Mouse (Mus musculus): ENCODE measurements around the gene Gon7.

Gene Gon7

DNA sequence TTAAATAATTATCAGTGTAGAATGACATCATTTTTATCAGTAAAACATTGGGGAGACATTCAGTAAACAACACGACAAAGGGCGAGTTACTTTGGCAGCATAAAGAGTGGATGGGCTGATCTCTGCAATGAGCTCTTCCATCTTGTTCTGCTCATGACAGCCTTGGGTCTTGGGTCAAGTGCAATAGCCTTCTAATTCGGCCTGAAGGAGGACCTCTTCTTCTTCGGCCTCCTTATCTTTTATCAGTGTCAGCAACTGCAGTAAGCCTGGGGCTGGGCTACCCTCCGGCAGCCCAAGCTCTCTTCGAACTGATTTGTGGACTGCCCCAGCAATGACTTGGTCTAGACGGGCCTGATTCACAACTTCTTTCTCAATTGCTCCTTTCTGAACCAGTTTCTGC is 15.5 kb downstream of the Gon7 start:
- no peak for DNase-seq

DNA sequence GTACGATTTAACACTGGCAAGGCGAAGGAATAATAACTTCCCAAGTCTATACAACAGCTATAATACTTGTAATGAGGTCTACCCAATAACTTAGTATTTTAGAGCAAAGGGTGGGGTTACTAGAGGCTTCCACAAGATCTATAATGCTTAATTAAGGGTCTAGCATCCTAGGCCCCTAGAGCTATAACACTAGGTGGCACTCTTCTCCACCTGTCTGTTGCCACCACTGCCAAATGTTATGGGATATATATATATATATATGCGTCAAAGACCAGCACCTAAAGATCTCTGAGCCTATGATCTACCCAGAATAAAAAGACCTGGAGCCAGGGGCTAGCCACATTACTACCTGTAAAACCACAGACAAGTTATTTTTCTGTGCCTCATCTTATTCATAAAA is 17.3 kb downstream of the Gon7 start:
- no peak for DNase-seq

DNA sequence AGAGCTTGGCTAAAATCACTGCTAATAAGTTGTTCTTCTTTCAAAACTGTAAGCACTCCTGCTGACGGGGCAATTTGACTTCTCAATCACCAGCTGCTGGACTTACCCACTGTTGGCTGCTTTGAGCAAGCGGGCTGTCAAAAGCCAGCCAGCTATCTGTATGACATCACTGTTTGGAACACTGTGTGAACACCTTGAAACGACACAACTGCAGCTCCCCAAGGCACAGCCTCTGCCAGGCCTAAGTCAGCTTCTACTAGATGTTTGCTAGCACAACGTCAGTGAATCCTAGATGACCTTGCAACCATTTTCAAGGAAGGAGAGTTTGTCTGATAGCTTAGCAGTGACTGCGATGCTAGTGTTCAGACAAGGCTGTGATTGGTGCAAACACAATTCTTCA is 18.5 kb downstream of the Gon7 start:
- no peak for DNase-seq

DNA sequence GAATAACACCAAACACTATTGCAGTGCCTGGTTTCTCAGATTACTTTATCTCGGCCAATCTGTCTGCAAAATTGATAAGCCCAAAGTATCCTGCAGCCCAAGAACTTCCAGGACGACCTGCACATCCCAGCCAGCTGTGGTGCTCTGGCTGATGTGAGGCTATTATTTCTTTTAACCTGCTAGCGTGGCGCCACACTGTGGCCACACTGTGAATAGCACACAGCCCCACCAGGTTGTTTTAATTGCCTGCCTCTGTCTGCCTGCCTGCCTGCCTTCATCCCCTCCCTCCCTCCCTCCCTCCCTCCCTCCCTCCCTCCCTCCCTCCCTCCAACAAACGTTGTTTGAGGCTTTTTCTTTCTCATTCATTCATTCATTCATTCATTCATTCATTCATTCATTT is 24.2 kb downstream of the Gon7 start:
- DNase-seq: peak; percentile 76

DNA sequence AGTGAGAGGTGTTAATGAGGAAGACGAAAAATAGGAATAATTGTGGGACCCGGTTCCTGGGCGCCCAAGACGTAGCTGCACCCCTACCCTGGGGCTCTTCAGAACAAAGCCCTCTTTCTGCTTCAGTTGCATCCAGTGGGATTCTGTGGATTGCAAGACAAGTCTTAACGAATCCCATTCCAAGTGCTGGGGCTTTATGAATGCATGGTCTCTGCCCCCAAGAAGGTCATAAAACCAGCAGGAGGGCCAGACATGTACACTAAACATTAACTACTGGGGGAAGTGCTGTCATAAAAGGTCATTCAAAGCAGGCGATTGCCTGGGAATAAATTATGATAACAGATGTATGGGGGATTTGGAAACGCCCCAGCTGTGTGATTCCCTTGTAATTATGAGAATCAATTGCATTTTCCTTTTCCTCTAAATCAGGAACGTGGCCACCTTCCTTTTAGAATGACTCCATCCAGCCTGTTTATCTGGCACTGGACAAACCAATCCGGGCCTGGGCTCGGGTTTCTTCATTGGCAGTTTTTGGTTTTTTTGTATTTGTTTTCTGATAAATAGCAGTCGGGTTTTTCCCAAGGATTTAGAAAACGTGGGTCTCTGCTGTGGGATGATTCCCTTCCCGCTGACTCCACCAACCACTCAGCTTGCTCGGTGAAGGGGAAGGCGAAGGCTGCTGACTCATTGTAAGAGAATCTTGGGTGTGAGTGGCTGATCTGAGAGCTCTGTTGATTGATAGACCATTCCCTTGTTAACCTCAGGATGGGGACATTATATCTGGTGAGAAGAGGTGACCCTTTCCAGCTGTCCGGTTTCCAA is 26.6 kb downstream of the Gon7 start:
- no peak for DNase-seq

DNA sequence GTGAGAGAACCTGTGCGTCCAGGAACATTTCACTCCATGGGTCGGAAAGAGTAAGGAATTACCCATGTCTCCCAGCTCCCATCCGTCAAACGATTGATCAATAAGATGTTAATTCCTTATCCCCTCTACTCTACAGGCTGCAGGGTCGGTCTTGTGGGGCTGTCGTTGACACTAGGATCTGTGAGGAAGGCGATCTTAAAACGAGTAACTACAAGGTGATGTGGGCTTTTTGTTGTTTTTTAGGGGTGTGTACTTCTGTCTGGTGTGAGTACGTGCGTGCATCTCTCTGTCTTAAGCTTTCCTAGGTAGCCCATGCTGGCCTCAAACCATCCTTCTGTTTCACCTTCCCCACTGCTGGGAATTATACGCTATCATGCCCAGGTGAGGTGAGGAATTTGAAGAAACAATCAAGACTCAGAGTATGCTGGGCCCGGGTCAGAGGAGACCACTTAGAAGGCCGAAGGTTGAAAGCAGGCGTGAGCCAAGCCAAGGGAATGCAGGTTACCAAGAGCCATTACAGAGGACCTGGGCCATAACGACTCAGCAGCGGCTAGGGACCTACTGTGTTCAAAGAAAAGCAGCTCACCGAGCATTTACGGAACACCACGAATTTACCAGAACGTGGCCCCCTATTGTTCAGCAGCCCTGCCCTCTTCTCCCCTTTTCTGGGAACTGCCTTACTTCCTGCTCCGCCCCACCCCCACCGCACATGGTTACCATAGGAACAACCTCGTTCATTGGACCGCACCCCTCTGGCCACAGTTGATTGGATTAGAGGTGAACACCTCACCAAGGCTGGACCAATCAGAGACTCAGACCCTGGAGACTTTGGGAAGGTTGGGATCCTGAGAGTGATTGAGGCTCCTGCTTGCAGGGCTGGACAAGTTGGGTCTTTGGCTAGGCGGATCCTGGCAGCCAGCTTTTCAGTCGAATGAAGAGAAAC is 27.5 kb downstream of the Gon7 start:
- peak; percentile 87 for DNase-seq

DNA sequence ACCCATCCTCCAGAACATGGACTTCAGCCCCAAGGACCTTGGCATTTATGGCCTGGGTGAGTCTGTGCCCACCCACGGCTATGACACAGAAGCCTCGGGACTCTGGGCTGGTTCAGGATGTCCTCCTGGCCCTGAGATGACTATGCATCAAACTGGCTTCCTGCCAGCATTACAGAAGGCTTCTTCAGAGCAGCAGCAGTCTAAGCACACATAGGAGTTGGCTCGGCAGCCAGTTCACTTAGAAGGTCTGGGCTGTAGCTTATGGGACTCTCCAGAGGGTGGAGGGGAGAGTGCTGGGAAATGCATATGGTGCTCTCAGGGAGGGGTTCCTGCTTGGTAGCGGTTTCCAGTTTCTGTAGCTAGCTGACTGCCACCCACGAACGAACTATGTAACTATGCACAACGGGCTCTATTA is 31.8 kb downstream of the Gon7 start:
- no peak for DNase-seq

DNA sequence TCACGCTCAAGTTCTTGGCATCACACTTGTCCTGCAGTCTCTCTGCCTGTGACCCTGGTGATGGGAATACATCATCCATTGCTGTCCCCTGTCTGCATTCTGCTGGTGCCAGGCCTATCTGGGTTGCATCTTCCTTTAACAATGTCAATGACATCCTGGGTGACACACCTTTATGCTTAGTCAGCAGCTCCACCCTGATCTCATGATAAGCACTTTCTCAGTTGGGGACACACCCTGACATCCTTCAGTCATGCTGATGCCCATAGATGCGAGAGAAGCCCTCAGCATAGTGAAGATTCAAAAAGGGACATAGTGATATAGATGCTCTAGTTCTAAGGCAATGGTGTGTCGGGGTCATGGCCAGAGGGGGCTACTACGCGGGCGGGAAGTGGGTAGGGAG is 32.5 kb downstream of the Gon7 start:
- no peak for DNase-seq

DNA sequence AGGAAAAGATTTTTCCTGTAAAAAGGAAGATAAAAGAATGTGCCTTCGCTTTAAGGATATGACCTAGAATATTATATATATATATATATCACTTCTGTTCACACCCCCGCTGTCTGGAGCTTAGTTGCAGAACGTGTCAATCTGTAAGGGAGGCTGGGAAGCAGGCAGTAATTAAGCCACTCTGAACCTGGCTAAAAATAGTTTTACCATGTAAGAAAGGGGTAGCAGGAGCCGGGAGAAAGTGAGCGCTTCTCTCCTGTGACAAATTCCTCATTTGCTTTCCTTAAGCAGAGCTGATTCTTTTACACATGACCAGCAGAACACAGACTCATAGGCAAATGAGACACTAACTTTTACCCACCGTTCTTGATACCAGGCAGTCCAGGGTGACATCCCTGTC is 33.7 kb downstream of the Gon7 start:
- no peak for DNase-seq

DNA sequence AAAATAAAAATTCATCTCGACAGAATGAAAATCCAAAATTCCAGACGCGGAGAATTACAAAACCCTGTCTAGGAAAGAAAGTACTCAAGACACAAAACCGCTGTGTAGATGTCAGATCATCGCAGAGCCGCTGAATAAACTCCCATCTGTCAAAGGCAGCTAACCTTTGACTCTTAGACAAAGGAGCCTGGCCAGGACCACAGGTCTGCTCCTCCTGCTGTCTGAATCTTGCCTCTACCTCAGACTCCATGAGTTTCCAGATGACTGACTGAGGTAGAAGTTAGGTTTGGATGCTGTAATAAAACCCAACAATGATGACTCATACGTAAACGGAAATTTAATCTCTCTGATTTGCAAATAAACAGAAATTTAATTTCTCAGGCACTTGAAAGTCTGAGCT is 34.6 kb downstream of the Gon7 start:
- DNase-seq: no peak

DNA sequence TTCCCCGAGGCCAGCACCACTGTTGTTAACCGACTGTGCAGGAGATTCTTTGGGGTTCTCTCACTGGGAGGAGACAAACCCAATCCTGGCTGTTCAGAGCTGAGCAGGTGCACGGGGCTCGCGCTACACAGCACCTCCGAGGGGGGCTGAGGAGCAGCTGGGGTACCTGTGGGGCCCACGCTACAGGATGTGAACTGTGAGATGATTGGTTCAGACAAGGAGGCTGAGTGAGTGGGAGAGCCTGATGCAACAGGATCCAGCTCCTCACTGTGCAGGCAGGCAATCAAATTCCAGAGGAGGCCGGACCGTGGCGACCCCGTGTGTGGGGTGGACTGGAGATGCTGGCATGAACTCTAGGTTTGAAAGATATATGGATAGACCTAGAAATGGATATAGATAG is 35.2 kb downstream of the Gon7 start:
- no peak for DNase-seq

DNA sequence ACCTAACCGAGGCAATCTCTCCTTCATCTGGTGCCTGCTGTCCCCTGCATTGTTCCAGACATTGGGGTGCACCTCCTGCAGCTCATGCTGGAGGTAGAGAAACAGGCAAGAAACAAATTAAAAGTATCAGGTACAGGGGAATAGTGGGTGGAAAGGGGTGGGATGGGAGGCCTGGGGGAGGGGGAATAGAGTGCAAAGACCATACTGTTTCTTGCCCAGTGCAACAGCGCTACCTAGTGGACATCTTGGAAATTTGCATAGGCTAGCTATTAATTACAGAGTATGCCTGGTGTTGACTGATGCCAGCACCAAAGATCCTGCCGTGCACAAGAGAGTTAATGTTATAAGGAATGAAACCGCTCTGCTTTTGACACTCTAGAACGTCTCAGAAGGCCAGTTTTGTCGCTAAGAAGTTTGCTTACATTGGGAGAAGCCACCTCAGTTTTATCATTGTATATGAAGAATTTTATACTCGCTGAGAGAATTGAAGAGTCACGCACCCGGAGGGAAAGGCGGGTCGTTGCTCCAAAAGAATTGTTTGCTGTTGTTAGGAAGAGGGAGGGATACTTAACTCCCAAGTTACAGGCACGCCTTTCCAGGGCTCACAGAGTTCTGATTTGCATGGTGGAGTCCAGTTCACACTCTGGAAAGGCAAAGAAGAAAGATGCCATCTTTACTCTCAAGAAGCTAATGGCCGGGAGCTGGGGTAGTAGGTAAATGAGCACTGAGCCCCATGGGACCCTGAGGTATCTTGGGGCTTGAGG is 37.9 kb downstream of the Gon7 start:
- DNase-seq: no peak

DNA sequence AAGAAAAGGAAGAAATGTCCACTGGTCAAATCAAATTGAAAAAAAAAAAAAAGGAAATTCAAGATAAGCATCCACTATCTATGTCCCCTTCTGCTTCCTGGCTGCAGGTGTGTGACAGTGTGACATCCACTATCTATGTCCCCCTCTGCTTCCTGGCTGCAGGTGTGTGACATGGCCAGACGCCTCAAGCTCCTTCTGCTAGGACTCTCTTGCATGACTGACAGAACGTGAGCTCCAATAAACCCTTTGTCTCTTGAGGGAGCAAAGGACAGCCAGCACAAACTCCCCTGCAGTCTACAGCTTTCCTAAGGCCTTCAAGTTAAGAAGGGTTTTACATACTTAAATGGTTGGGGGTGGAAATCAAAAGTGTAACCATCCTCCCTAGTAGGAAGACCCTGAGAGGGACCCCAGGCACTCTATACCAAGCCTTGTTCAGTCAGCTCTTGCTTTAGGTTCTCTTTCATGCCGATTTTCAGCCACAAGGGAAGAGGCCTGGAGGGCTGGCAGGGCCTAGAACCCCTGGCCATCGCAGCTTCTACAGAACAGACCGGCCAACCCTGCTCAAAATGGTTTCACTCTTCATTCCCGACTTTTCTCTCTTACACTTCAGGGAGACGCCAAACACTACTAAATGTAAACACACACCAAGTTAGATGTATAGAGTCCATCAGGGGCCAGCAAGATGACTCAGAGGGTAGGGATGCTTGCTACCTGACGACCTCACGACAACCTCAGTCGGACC is 42.8 kb downstream of the Gon7 start:
- DNase-seq: no peak

DNA sequence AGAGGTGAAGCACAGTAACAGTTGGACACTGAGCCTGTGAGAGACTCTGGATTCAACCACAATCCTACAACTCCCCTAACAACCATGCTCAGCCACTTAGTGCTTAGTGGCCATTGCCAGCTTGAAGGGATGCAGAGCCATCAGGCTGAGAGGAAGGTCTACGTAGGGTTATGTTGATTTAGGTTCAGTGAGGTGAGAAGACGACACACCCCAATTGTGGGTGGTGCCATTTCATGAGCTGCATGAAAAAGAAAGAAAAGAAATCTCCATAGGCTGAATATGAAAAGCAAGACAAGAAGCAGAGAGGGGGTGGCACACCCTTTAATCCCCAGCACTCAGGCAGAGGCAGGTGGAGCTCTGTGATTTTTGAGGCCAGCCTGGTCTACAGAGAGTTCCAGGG is 43.5 kb downstream of the Gon7 start:
- DNase-seq: no peak

DNA sequence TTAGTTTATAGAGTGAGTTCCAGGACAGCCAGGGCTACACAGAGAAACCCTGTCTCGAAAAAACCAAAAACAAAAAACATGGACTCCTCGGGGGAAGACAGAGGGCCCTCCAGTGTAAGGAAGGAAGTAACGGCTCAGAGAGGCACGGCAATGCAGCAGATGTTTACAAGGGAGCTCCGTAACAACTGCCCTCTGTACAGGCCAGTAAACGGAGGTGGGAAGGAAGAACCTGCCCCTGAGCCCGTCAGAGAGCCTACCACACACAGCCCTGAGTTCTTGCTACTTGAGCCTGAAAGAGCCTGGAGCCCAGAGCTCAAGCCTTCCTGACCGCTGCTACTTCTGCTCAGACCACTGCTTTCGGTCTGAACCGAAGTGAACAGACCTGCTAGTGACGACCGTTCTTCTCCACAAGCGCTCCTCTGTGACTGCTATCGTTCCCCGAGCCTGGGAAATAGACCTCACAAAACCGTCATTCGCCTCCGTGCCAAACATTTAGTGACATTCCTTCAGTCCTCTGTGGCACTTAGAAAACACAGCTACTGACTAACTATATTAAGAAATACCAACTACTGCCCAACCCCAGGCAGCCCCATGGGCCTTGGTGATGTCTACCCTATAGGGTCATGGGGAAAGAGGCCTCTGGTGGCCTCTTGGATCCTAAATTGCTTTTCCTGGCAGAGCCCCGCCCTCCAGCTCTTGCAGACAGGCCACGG is 44.3 kb downstream of the Gon7 start:
- DNase-seq: no peak

DNA sequence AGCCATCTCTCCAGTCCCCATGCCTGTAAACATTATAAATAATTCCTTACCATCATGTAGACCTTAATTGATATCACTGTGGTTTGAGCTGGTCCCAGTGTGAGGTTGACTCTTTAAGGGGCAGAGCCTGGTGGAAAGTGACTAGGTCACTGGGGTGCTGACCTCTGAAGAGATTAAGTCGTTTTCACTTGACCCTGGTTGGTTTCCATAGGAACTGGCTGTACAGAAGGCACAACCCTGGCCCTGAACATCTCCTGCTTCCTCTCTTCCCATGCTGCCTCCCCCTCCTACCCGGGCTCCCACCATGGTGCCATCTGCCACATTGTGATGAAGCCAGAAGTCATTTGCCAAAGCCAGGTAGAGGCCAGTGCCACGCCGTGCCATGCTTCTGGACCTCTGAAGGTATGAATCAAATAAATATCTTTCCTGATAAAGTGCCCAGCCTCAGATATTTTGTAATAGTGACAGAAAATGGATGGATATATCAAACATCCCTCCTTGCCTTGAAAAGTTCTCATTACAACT is 46.7 kb downstream of the Gon7 start:
- DNase-seq: no peak

DNA sequence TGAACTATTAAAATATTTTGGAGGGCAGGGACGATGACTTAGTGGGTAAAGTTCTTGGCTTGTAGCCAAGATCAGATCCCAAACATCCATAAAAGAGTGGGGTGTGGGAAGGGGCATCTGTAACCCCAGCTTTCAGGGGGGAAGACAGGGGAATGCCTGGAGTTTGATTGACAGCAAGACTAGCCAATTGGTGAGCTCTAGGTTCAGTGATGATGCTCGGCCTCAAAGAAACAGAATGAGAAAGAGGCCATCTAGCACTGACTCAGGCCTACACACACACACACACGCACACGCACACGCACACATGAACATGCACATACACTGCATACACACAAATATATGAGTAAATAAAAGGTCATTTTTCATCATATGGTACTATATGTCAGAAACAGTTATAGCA is 47.7 kb downstream of the Gon7 start:
- no peak for DNase-seq

DNA sequence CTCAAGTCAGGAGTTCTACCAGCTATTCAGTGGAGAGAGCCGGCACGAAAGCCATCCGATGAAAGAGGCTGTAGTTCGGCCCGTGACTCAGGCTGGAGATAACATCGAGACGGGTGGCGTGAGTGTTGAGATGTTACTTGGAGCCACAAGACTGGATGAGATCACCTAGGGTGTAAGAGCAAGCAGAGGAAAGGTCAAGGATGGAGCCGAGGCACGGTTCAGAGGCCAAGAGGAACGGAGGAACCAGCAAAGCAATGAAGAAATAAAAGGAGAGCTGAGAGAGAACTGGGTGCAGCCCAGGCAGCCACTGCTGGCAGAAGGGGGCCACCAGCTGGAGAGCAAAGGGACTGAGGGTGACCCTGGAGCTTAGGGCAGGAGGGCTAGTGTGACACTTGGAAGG is 49.4 kb downstream of the Gon7 start:
- DNase-seq: no peak

DNA sequence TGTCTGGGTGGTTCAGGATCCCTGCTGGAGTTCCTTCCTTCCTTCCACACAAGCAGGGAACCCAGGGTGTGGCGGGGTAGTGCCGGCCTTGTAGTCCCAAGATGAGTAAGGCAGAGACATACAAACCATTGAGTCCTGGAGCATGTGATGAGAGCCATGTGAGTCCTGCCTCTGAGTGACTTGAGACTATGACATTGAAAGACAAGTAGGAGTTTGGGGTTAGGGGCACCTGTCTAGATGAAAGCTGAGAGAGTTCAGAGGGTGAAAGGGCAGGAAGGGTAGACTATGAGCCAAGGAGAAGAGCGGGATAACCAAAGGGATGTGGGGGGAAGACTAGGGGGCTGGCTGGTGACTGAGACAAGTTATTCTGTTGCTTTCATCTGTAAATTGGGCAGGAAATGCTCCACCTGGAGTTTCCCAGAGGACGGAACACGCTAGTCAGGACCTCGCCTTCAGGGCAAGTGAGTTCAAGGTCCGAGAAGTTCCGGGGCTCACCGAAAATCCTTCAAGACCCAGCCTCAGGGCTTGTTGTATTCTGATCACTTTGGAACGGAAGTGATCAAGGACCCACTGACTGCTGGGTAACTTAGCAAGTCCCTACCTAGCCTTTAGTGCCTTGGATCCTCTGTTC is 50.7 kb downstream of the Gon7 start:
- no peak for DNase-seq

DNA sequence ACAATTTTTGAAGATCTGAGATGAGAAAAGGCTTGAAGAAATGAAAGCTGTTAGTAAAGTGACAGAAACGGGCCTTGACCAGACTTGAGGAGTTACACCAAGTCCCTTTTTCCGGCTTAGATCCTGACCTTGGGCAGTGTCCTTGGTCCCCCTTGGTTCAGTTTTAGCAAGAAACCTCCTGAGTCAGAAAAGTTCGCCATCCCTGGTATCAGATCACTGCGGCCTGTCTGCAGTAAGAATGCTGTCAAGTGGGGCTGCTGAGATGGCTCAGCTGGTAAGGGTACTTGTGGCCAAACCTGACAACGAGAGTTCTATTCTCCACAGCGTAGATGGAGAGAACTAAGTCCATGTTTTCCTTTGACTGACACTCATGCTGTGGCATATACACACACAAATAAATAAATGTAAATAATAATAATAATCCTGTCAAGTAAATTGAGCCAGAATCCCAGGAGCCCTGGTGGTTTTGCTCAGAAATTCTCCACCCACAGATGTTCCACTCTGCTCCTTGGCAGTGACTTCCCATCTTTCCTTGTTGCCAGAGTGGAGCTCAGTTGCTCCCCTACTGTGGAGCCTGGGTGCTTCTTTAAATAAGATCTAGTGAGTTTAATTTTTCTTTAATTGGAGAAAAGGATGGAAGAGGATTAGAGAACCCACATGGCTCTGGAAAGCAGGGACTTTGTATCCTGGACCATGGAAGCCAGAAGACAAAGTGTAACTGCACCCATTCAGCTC is 51.5 kb downstream of the Gon7 start:
- no peak for DNase-seq

Measured in liver (tissue).